Mouse (Mus musculus) heart, adult 18-20 months (tissue): ENCODE results near the gene Commd1. TPM values are rescaled to one million over a fixed set of nuclear protein-coding genes. Genes with fewer than 3 reads are reported as not detected.

Experiments used
- total RNA-seq, 2 experiments: library from RNA; stranded (reverse); gene quantifications; 2 replicates each; pipeline ENCODE4 v1.2.3; 2021

The Commd1 gene
- total RNA-seq, 2 experiments from 2014 or later = 154 to 162 TPM

Other genes with a start within 250 kb of the Commd1 start
- gene B3gnt2, start 121.4 kb downstream of the Commd1 start, total RNA-seq = 1 to 10 TPM; 2.4 to 5.9 TPM
- 10 to 100 TPM; 18.5 to 19.3 TPM for gene Zrsr1, start 10.4 kb downstream of the Commd1 start, total RNA-seq
- gene Gm28048, start 292 bp downstream of the Commd1 start, total RNA-seq = 1 to 10 TPM; 4.7 to 5.3 TPM
- gene Cct4, start 8.1 kb upstream of the Commd1 start, total RNA-seq = 100 to 1,000 TPM; 136 to 137 TPM
- gene Fam161a, start 25.1 kb upstream of the Commd1 start, total RNA-seq = 1 to 10 TPM; 1.3 to 2.6 TPM